Mouse (Mus musculus) bone marrow, adult 2 months (tissue): ENCODE measurements around the gene Synrg. TPM values are rescaled to one million over a fixed set of nuclear protein-coding genes. Genes with fewer than 3 reads are reported as not detected.

Experiments used
- H3K27ac ChIP-seq: fragments of 200-500 bp; 2 replicates; pipeline ENCODE4 v1.5.1; 2012; ENCODE audit warnings: low read depth, mild to moderate bottlenecking, control low read depth, inconsistent platforms, low read length; ENCODE audit not compliant: control insufficient read depth, poor library complexity, insufficient read depth
- H3K4me1 ChIP-seq: fragments of 200-500 bp; 2 replicates; pipeline ENCODE4 v1.6.1; 2011; ENCODE audit warnings: low read length; ENCODE audit not compliant: control insufficient read depth, insufficient read depth
- H3K4me3 ChIP-seq: fragments of 200-500 bp; replicated peaks from 2 replicates; pipeline ENCODE3; 2011; ENCODE audit warnings: mild to moderate bottlenecking, low read depth, low read length, control low read depth; ENCODE audit not compliant: control insufficient read depth
- CTCF ChIP-seq: fragments of 200-500 bp; IDR thresholded peaks from 2 replicates; pipeline ENCODE4 v1.5.1; 2011; ENCODE audit warnings: low read length, control low read depth; ENCODE audit not compliant: control insufficient read depth, insufficient read depth
- POLR2A ChIP-seq: fragments of 200-500 bp; IDR thresholded peaks from 2 replicates; pipeline ENCODE4 v1.6.1; 2011; ENCODE audit warnings: low read depth, mild to moderate bottlenecking, control low read depth, low read length, borderline replicate concordance; ENCODE audit not compliant: control insufficient read depth
- WGBS: fragments of 180-500 bp; shearing (Covaris S2); methylation state at CpG from one replicate; pipeline ENCODE4 v1.1.7; 2018; 5-methylcytosine and 5-hydroxymethylcytosine counted together
- polyA plus RNA-seq: library from polyadenylated mRNA; stranded (reverse); fragments of >200 nt; gene quantifications from 2 replicates; pipeline ENCODE4 v1.2.4, GENCODE M21; 2011; ENCODE audit warnings: low replicate concordance; ENCODE audit not compliant: missing spikeins, insufficient read depth, insufficient read length

The Synrg gene
- polyA plus RNA-seq, 1 experiment: 14.2 TPM

GRCm38 (mm10) chr11:84016147-84016809, 52.0 kb downstream of the Synrg start:
- TF ChIP-seq POLR2A (no peak), CTCF (no peak)
- 73% methylated on average over 6 of the region's 6 CpGs for WGBS
- Histone ChIP-seq H3K4me3 (no peak overlapping the region), H3K4me1 (no peaks in the 10 kb centered on the region), H3K27ac (no peak overlapping the region)

- TF ChIP-seq CTCF: no peak
- no peak for TF ChIP-seq POLR2A
- no peak overlapping the region for H3K27ac ChIP-seq
- H3K4me1 ChIP-seq: no peaks in the 10 kb centered on the region
- 83% methylated on average over 7 of the region's 7 CpGs for WGBS
- H3K4me3 ChIP-seq: no peak overlapping the region
Measured at GRCm38 (mm10) chr11:84016810-84017508, 52.7 kb downstream of the Synrg start.

DNA sequence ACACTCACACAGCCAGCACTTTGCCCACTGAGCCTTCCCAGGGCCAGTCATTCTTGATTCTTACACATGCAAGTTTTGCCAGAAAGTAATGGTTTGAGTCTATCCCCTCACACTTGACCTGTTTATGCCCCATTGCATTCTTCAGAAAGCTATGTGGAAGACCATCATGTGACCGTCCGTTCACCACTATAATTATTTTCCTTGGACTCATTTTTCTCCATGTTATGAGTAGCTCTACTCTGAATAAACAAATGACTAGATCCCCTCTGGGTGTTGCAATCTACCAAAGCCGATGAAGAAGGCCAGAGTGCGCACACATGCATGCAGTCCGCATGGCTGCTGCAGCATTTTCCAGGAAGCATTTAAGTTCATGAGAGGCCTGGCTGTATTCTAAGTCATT, 63.0 kb downstream of the Synrg start:
- Histone ChIP-seq H3K27ac (no peak overlapping the region), H3K4me3 (no peak overlapping the region), H3K4me1 (no peaks in the 10 kb centered on the region; the same call in 1 of the 2 replicates)
- WGBS: 87% methylated on average over 5 of the region's 5 CpGs
- no peak for TF ChIP-seq CTCF
- no peak for TF ChIP-seq POLR2A

- no peak for TF ChIP-seq CTCF
- no peak for TF ChIP-seq POLR2A
- no peaks in the 10 kb centered on the region; the same call in 1 of the 2 replicates for H3K4me1 ChIP-seq
- H3K27ac ChIP-seq: no peak overlapping the region
- 63% methylated on average over 9 of the region's 9 CpGs for WGBS
- H3K4me3 ChIP-seq: no peak overlapping the region
Measured at GRCm38 (mm10) chr11:84028271-84029028, 64.2 kb downstream of the Synrg start.

DNA sequence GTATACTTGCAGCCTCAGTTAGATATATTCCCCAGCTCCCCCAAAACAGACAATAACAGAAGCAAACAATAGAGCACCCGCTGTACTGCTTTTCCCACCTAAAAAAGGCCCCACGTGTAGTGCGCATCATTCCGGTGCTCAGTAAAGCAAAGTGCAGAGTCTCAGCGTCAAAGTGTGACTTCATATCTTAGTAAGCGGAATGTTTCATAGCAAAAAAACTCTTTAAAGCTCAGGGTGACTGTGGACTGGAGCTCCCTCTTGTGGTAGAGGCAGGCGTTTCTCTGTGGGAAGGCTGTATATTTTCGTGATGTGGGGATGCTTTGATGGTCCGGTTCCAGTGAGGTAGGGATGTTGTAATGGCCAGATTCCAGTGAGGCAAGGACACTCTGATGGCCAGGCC, 67.7 kb downstream of the Synrg start:
- TF ChIP-seq CTCF: peak; percentile 60
- TF ChIP-seq POLR2A: no peak
- 65% methylated on average over 9 of the region's 9 CpGs for WGBS
- Histone ChIP-seq H3K27ac (no peak overlapping the region), H3K4me1 (no peaks in the 10 kb centered on the region; the same call in 1 of the 2 replicates), H3K4me3 (no peak overlapping the region)

GRCm38 (mm10) chr11:84032559-84032958, 68.3 kb downstream of the Synrg start:
- TF ChIP-seq POLR2A (no peak), CTCF (no peak)
- Histone ChIP-seq H3K4me3 (no peak overlapping the region), H3K4me1 (no peaks in the 10 kb centered on the region; the same call in 1 of the 2 replicates), H3K27ac (no peak overlapping the region)
- WGBS: 48% methylated on average over 5 of the region's 5 CpGs

DNA sequence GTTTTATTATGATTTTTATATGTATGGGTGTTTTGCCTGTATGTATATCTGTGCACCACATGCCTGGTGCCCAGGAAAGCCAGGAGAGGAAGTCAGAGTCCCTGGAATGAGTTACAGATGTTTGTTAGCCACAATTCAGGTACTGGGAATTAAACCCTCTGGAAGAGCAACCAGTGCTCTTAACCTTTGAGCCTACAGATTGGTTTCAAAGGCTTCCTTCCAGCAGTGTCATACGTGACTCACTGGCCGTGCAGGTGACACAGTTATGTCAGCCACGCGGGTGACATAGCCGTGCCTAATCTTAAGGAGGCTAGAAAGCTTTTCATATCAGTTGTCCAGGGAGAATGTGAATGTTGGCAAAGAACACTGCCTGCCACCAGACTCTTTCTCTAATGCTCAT, 69.4 kb downstream of the Synrg start:
- no peak for TF ChIP-seq POLR2A
- no peak for TF ChIP-seq CTCF
- WGBS: 89% methylated on average over 5 of the region's 5 CpGs
- no peaks in the 10 kb centered on the region for H3K4me1 ChIP-seq
- H3K27ac ChIP-seq: no peak overlapping the region
- H3K4me3 ChIP-seq: no peak overlapping the region

DNA sequence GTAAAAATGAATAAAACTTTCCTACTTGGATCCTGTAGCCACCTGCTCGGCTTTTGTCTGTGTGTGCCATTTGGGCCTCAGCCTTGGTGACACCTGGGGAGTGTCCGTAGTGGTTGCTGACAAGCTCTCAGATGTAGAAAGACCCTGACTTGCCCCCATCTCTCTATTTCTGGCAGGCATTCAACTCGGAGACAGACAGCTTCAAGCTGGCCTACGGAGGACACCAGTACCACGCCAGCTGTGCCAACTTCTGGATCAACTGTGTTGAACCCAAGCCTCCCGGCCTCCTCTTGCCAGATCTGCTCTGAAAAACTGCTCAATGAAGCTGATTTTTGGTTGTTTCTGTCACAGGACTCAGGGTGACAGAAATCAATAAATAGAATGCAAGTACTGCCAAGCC, 76.4 kb downstream of the Synrg start:
- no peak overlapping the region for H3K4me3 ChIP-seq
- no peak overlapping the region for H3K27ac ChIP-seq
- no peaks in the 10 kb centered on the region for H3K4me1 ChIP-seq
- no peak for TF ChIP-seq POLR2A
- 91% methylated on average over 6 of the region's 6 CpGs for WGBS
